Mouse (Mus musculus) midbrain, embryonic 15.5 days (tissue): ENCODE measurements around the gene Cox7a1. TPM values are rescaled to one million over a fixed set of nuclear protein-coding genes. Genes with fewer than 3 reads are reported as not detected.

Experiments
- ATAC-seq: fragments of 200-750 bp; cut with Nextera tagmentation; replicated peaks from 2 replicates; pipeline ENCODE4 v1.8.0; 2017; ENCODE audit warnings: moderate TSS enrichment
- H3K27ac ChIP-seq: fragments of 300-500 bp; sonication (generic); 2 replicates; pipeline ENCODE4 v1.5.1; 2015; ENCODE audit warnings: mild to moderate bottlenecking, inconsistent platforms
- H3K27me3 ChIP-seq: fragments of 300-500 bp; sonication (generic); replicated peaks from 2 replicates; pipeline ENCODE4 v1.6.1; 2015; ENCODE audit warnings: inconsistent platforms
- H3K36me3 ChIP-seq: fragments of 300-500 bp; sonication (generic); replicated peaks from 2 replicates; pipeline ENCODE4 v1.6.1; 2015; ENCODE audit warnings: inconsistent platforms
- H3K4me1 ChIP-seq: fragments of 300-500 bp; sonication (generic); 2 replicates; pipeline ENCODE4 v1.6.1; 2015; ENCODE audit warnings: inconsistent platforms
- H3K4me2 ChIP-seq: fragments of 300-500 bp; sonication (generic); 2 replicates; pipeline ENCODE4 v1.6.1; 2015; ENCODE audit warnings: inconsistent platforms, mild to moderate bottlenecking, moderate library complexity
- H3K4me3 ChIP-seq: fragments of 300-500 bp; sonication (generic); 2 replicates; pipeline ENCODE4 v1.5.1; 2015; ENCODE audit warnings: mild to moderate bottlenecking, inconsistent platforms
- H3K9ac ChIP-seq: fragments of 300-500 bp; sonication (generic); 2 replicates; pipeline ENCODE4 v1.6.1; 2015; ENCODE audit warnings: mild to moderate bottlenecking, inconsistent platforms
- H3K9me3 ChIP-seq: fragments of 300-500 bp; sonication (generic); 2 replicates; pipeline ENCODE4 v1.6.1; 2016; ENCODE audit warnings: inconsistent platforms
- WGBS: fragments of 180-500 bp; shearing (Covaris S2); methylation state at CpG from one replicate; pipeline ENCODE4 v1.1.7; 2015; ENCODE audit warnings: mixed read lengths; 5-methylcytosine and 5-hydroxymethylcytosine counted together
- polyA plus RNA-seq: library from polyadenylated mRNA; unstranded; fragments of >200 nt; fragmentation: Nextera tagmentation; extraction: Ambion mirVana; gene quantifications from 2 replicates; pipeline ENCODE4 v1.2.1, GENCODE M21; 2015

Cox7a1 gene
- 6.5 and 6.8 TPM in 2 replicates for polyA plus RNA-seq

DNA sequence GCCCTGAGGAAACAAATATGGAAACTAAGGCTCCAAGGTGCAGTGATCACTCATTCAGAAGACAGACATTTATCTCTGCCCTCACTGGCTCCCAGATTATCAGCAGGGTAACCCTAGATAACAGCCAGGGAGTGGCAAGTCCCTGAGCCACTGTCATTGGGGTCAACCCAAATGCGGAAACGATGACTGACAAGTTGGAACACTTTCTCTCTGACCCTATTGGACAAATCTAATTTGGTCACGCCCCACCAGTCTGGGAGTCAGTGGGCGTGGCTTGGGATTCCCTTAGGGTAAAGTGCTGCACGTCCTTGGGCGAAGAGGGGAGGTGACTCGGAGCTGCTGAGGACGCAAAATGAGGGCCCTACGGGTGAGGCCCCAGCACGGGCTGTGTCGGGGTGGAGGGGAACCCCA is at the start of gene Cox7a1:
Gene Cox7a1, plus strand, starts transcription at position 266 of the 411 bp plus-strand sequence.
- 3% methylated on average over 11 of the region's 11 CpGs for WGBS
- H3K4me1 ChIP-seq: peaks cover 7% of the 10 kb centered on the region
- no peak within 1 kb of the TSS for H3K27ac ChIP-seq
- H3K9ac ChIP-seq: no peak within 1 kb of the TSS; the same call in 1 of the 2 replicates
- peak within 1 kb of the TSS; percentile 43 for H3K4me2 ChIP-seq
- no peaks in the 10 kb centered on the region for H3K9me3 ChIP-seq
- peak within 1 kb of the TSS; percentile 6; the same call in 1 of the 2 replicates for H3K4me3 ChIP-seq
- peaks cover 36% of the 10 kb centered on the region for H3K36me3 ChIP-seq
- peak; percentile 35; the same call in 1 of the 2 replicates for ATAC-seq
- no peaks in the 10 kb centered on the region for H3K27me3 ChIP-seq

DNA sequence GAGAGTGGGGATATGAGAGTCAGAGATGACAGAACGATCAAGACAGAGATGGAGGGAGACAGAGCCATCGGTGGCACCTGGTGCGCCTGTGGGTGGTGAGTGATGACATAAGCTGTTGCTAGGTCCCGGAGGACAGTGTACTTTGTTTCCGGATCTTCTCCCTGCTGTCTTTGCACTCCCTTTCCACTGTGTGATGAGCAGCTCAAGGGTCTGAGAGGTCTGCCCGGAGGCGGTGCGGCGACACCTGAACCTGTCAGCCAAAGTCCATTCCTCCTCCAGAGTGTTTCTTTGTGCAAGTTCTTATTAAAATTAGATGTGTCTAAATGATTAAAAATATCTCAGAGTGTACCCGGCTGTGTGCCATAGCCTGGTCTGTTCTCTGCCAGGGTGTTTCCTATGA is 47.1 kb upstream of the Cox7a1 start:
- Histone ChIP-seq H3K4me1 (no peaks in the 10 kb centered on the region), H3K36me3 (peaks cover 21% of the 10 kb centered on the region), H3K27me3 (no peaks in the 10 kb centered on the region), H3K4me3 (no peak overlapping the region), H3K9me3 (no peaks in the 10 kb centered on the region), H3K27ac (no peak overlapping the region), H3K4me2 (no peak overlapping the region), H3K9ac (no peak overlapping the region)
- WGBS: 91% methylated on average over 10 of the region's 10 CpGs
- no peak for ATAC-seq

DNA sequence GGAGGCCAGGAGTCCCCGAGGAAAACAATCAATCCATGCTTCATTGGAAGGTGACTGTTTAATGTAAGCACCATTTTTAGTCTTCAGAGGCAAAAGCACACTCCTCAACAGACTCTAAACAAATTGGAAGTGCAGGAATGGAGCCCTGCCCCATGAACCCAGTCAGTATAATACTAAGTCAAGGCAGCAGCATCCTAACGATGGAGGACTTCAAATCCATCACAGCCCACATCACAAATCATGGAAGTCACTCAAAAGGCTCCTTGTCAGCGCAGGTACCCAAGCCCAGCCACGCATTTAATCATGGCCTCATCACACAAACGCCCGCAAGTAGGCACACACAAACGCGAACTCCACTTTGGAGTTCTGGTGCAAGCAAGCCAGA is 40.8 kb upstream of the Cox7a1 start:
- Histone ChIP-seq H3K36me3 (no peaks in the 10 kb centered on the region; the same call in 1 of the 2 replicates), H3K9ac (peak overlapping the region; percentile 67), H3K4me1 (peaks cover 8% of the 10 kb centered on the region; the same call in 1 of the 2 replicates), H3K27me3 (no peaks in the 10 kb centered on the region), H3K4me2 (peak overlapping the region; percentile 65), H3K27ac (peak overlapping the region; percentile 90), H3K4me3 (peak overlapping the region; percentile 74), H3K9me3 (no peaks in the 10 kb centered on the region)
- ATAC-seq: peak; percentile 59
- 18% methylated on average over 8 of the region's 8 CpGs for WGBS

DNA sequence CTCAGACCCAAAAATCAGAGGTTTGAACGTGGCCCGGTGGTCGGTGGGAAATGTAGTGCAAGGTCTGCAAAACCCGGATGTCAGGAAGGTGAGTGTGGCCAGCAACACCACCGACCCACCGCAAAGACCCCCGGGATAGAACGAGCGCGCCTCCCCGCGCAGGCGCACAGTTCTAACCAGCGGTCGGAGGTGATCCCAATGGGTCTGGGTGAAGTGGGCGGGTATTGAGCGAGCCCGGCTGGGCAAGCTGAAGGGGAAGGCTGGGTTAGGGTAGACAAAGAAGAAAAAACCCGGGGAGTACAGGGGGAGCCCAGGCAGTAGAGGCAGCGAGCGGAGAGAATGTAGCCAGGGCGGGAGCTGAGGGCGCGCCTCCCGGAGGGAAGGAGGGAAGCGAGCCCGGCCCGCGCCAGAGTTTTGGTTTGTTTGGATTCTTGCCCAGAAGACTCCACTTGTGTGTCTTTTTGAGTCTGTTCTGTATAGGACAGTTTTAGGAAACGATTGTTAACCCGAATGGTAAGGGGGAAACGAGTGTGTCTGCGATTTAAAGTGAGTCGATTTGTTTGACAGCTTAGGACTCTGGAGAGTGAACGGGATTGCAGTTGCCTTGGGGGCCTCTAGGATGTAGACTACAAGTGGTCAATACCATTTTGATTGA is 40.3 kb upstream of the Cox7a1 start:
- peak; percentile 97 for ATAC-seq
- WGBS: 2% methylated on average over 35 of the region's 35 CpGs
- H3K4me1 ChIP-seq: peaks cover 8% of the 10 kb centered on the region; the same call in 1 of the 2 replicates
- no peaks in the 10 kb centered on the region for H3K27me3 ChIP-seq
- H3K9ac ChIP-seq: peak overlapping the region; percentile 67
- H3K4me3 ChIP-seq: peak overlapping the region; percentile 74
- 0 out of 2 replicates have a peak, but pooled peaks cover 2% of the 10 kb centered on the region for H3K9me3 ChIP-seq
- peak overlapping the region; percentile 65 for H3K4me2 ChIP-seq
- H3K27ac ChIP-seq: peak overlapping the region; percentile 90
- H3K36me3 ChIP-seq: no peaks in the 10 kb centered on the region; the same call in 1 of the 2 replicates

DNA sequence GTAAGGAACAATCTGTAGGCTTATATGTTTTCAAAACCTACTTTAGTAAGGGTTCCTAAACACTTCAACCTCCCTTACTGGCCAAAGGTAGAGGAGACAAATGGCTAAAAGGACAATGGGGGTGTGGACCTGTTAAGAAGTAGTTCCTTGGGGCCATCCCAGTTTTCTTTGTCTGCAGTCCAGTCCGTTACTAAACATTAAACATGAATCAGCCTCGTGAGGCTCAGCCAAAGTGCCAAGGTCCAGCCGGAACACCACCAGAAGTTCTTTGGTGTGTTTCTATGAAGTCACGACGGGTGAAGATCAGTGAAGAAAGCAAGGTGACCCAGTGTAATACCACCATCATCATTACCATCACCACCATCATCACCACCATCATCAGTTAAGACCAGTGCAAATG is 36.9 kb upstream of the Cox7a1 start:
- WGBS: 96% methylated on average over 5 of the region's 5 CpGs
- Histone ChIP-seq H3K4me2 (no peak overlapping the region), H3K9ac (no peak overlapping the region), H3K27ac (no peak overlapping the region), H3K27me3 (no peaks in the 10 kb centered on the region), H3K9me3 (peaks cover 22% of the 10 kb centered on the region), H3K4me1 (peaks cover 8% of the 10 kb centered on the region; the same call in 1 of the 2 replicates), H3K4me3 (no peak overlapping the region), H3K36me3 (peaks cover 5% of the 10 kb centered on the region)
- no peak for ATAC-seq

DNA sequence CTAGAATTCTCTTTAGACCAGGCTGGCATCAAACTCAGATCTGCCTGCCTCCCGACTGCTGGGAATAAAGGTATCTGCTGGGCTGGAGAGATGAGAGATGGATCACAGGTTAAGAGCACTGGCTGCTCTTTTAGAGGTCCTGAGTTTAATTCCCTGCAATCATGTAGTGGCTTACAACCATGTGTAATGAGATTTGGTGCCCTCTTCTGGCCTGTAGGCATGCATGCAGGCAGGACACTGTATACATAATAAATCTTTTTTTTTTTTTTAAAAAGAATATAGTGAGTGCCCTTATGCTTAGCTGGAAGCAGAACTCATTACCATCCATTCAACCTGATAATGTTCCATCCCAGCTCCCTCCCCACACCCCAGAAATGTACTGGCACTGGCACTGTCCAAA is 29.9 kb upstream of the Cox7a1 start:
- Histone ChIP-seq H3K27me3 (no peaks in the 10 kb centered on the region), H3K9me3 (peaks cover 43% of the 10 kb centered on the region), H3K4me1 (no peaks in the 10 kb centered on the region), H3K9ac (no peak overlapping the region), H3K36me3 (peaks cover 45% of the 10 kb centered on the region), H3K27ac (no peak overlapping the region), H3K4me2 (no peak overlapping the region), H3K4me3 (no peak overlapping the region)
- 93% methylated on average over 1 of the region's 1 CpGs for WGBS
- ATAC-seq: no peak

DNA sequence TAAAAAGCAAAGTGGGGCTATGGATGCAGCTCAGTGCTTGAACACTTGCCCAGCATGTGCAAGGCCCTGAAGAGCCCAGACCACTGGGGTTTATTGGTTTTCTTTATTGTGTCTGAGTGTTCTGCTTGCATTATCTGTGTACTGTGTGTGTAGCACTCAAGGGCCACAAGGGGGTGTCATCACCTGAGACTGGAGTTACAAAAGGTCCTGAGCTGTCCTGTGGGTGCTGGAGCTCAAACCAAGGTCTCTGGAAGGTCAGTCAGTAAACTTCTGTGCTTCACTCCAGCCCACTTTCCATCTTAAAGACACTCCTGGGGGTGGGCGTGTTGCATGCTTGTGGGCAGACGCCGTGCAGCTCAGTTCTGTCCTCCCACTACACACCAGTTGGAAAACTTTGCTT is 28.4 kb upstream of the Cox7a1 start:
- WGBS: 100% methylated on average over 3 of the region's 3 CpGs
- ATAC-seq: no peak
- H3K9me3 ChIP-seq: peaks cover 39% of the 10 kb centered on the region
- no peaks in the 10 kb centered on the region for H3K27me3 ChIP-seq
- no peaks in the 10 kb centered on the region for H3K4me1 ChIP-seq
- no peak overlapping the region for H3K4me3 ChIP-seq
- H3K4me2 ChIP-seq: no peak overlapping the region
- H3K36me3 ChIP-seq: peaks cover 53% of the 10 kb centered on the region
- no peak overlapping the region for H3K27ac ChIP-seq
- no peak overlapping the region for H3K9ac ChIP-seq

DNA sequence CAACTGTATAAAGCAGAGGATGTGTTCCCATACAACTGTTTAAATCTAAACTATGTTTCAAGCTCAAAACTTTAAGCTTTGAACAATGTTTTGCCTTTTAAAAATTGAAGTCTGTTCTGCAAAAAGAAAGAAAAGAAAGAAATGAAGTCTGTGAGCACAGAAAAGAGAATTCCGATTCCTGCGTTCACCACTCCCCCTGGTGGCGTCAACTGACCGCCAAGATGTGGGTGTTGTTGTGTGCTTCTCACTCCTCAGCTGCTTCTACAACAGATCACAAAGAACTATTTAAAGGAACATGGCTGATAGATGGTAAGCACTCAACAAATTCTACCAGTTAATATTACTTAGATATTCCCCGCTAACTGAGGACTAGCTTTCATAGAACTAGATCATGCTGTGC is 20.8 kb upstream of the Cox7a1 start:
- WGBS: 95% methylated on average over 5 of the region's 5 CpGs
- peaks cover 12% of the 10 kb centered on the region for H3K4me1 ChIP-seq
- H3K27me3 ChIP-seq: no peaks in the 10 kb centered on the region
- H3K9me3 ChIP-seq: peaks cover 30% of the 10 kb centered on the region
- H3K4me2 ChIP-seq: no peak overlapping the region
- H3K4me3 ChIP-seq: no peak overlapping the region
- no peak overlapping the region for H3K27ac ChIP-seq
- H3K36me3 ChIP-seq: peaks cover 72% of the 10 kb centered on the region
- no peak for ATAC-seq
- H3K9ac ChIP-seq: no peak overlapping the region

DNA sequence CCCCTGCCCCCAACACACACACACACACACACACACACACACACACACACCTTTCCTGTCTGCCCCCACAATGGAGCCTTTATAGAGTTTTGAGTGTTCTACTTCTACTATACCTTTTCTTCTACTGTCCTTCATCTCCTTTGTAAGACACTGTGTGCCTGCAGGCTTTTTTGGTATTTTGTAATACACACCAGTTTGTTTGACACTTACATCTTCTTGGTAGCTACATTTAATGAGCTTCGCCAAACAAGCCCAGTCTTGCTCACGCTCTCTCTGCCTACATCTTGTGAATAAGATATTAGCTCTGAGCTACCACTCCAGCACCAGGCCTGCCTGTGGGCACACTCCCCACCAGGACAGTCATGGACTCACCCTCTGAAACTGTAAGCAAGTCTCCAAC is 19.2 kb upstream of the Cox7a1 start:
- H3K27me3 ChIP-seq: no peaks in the 10 kb centered on the region
- peaks cover 55% of the 10 kb centered on the region for H3K36me3 ChIP-seq
- ATAC-seq: no peak
- no peak overlapping the region for H3K4me3 ChIP-seq
- H3K4me1 ChIP-seq: peaks cover 16% of the 10 kb centered on the region
- H3K4me2 ChIP-seq: no peak overlapping the region
- 99% methylated on average over 2 of the region's 2 CpGs for WGBS
- no peak overlapping the region for H3K9ac ChIP-seq
- H3K27ac ChIP-seq: no peak overlapping the region
- H3K9me3 ChIP-seq: peaks cover 24% of the 10 kb centered on the region

DNA sequence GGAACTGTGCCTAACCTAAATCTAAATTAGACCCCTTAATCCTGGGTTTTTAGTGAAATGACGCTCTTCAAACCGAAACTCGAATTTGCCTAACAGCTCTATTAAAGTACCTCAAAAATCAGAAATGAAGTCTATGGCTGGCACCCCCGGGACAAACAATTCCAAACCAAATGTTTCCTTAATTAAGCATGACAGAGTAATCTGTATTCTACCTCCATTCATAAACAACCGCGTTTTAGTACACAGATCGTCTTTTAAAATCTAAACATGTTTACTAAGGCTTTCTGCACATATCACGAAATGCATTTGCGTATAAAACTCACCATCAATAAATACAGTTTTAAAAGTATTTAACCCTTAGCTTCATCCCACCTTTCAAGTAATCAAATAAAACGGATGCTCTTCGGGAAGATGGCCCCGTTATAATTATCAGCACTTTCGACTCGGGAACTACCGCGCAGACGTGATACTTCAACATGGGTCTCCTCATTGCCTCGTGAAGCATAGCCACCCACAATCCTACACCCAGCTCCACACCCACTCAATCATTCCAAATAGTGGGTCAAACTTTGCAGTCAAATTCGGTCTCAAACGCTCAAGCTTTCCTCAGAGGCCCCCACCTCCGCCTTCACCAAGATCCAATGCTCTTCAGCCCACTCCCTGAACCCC is 14.9 kb upstream of the Cox7a1 start:
- Histone ChIP-seq H3K27ac (peak overlapping the region; percentile 95), H3K27me3 (no peaks in the 10 kb centered on the region), H3K4me3 (peak overlapping the region; percentile 71), H3K4me2 (peak overlapping the region; percentile 59), H3K9me3 (no peaks in the 10 kb centered on the region), H3K4me1 (peaks cover 27% of the 10 kb centered on the region), H3K36me3 (peaks cover 15% of the 10 kb centered on the region), H3K9ac (peak overlapping the region; percentile 63)
- ATAC-seq: peak; percentile 46
- WGBS: 2% methylated on average over 21 of the region's 21 CpGs

DNA sequence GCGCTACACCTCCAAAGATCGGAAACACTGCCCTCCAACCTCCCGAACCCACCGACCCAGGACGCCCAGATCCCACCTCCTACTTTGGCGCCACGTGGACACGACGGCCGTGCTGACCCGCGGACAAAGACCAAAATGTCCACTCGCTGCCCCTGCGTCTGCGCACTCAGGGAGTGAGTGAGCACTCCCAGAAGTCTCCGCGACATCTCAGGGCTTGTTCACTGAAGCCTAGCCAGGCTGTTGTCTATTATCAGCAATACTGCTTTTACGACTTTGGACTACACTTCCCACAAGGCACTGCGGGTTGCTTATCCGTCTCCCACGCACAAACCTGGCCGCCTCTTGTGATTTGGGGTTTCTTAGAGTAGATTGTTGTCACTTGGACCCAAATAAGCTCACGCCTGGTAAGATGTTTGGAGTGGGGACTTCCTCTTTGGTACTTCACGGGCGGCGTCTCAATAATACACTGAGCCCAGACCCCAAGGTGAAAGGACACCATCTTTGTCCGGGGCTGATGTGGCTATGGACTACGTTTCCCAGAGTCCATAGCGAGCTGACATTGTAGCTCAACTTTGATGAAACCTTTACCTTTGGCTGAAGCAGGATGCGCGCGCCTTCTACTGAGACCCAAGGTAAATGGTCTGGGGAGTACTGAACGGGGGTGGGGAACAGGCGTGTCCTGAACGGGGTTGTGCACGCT is 14.2 kb upstream of the Cox7a1 start, which contains the start of gene Zfp146:
Gene Zfp146, minus strand, starts transcription at position 168 of the 700 bp plus-strand sequence.
- peaks cover 12% of the 10 kb centered on the region for H3K36me3 ChIP-seq
- peak within 1 kb of the TSS; percentile 95 for H3K27ac ChIP-seq
- H3K4me2 ChIP-seq: peak within 1 kb of the TSS; percentile 65
- peak within 1 kb of the TSS; percentile 71 for H3K4me3 ChIP-seq
- peaks cover 27% of the 10 kb centered on the region for H3K4me1 ChIP-seq
- under 1% methylated on average over 36 of the region's 36 CpGs for WGBS
- peak within 1 kb of the TSS; percentile 63 for H3K9ac ChIP-seq
- peak; percentile 96 for ATAC-seq
- no peaks in the 10 kb centered on the region for H3K9me3 ChIP-seq
- no peaks in the 10 kb centered on the region for H3K27me3 ChIP-seq

DNA sequence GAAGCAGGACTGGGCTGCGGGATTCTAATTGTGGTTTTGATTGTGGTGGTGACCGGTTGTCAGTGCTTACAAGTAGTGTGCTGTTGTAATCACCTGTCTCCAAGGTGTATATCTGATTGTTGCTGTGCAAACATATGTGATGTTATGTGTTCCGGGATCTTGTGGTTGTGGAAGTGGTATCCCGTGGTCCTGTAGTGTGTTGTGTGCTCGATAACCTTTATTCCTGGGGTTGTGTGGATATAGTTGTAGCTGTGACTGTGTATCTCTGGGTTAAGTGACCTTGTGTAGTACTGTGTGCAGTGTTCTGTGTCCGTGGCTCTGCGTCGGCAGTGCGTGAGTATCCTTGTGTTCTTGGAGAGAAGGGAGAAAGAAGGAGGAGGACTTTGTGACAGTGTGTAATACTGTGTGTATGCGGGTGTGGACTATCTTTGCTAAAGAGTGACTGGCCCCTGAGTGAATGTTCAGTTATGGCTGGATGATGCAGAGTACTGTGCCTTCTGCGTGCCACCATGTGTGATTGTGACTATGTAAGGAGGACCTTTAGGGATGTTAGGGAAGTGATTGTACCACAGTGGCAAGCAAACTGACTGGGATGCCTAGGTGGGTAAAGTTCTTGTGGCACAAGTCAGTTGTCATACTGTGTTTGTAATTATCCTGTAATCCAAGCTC is 13.5 kb upstream of the Cox7a1 start:
- H3K27me3 ChIP-seq: no peaks in the 10 kb centered on the region
- peak; percentile 62 for ATAC-seq
- H3K9me3 ChIP-seq: no peaks in the 10 kb centered on the region
- H3K9ac ChIP-seq: peak overlapping the region; percentile 63
- peak overlapping the region; percentile 95 for H3K27ac ChIP-seq
- peaks cover 27% of the 10 kb centered on the region for H3K4me1 ChIP-seq
- H3K36me3 ChIP-seq: peaks cover 7% of the 10 kb centered on the region
- H3K4me2 ChIP-seq: peak overlapping the region; percentile 65
- 27% methylated on average over 11 of the region's 11 CpGs for WGBS
- H3K4me3 ChIP-seq: peak overlapping the region; percentile 71
